Mouse (Mus musculus) embryonic fibroblast, embryonic 13.5 days (primary cell): ENCODE results near the gene Gm29427.

Experiments
- CTCF ChIP-seq: IDR thresholded peaks from 2 replicates; pipeline ENCODE4 v1.5.1; 2011; ENCODE audit warnings: mild to moderate bottlenecking, control low read depth, low read length, moderate library complexity, borderline replicate concordance; ENCODE audit not compliant: insufficient read depth
- POLR2A ChIP-seq: IDR thresholded peaks from 2 replicates; pipeline ENCODE4 v1.6.1; 2011; ENCODE audit warnings: low read depth, mild to moderate bottlenecking, control low read depth, low read length, moderate library complexity

GRCm38 (mm10) chr1:130661454-130661853 is 54.1 kb downstream of the Gm29427 start, which contains the start of gene C4bp:
- no peak for TF ChIP-seq CTCF
- no peak for TF ChIP-seq POLR2A
